Mouse (Mus musculus): ENCODE results near the gene Rspo3. TPM values are rescaled to one million over a fixed set of nuclear protein-coding genes. Genes with fewer than 3 reads are reported as not detected.
A peak's percentile ranks its signal among the peaks of the same experiment; 100 is the strongest.

Rspo3 gene
- total RNA-seq (2021), result 10 to 100 TPM; 13.0 to 13.2 TPM
- long read RNA-seq, experiment 1, transcript Rspo3-201 (5 exons, 3,085 nt), result major isoform, 6 of 7 reads
- long read RNA-seq, experiment 1, partial matches to known transcripts, result 1 of 7 reads
- long read RNA-seq, experiment 1, other reads (novel, unspliced or antisense), result 0 of 7 reads
- long read RNA-seq, experiment 2, transcript Rspo3-201 (5 exons, 3,085 nt), result major isoform, 20 of 27 reads
- long read RNA-seq, experiment 2, partial matches to known transcripts, result 5 of 27 reads
- long read RNA-seq, experiment 2, other reads (novel, unspliced or antisense), result 2 of 27 reads

GRCm38 (mm10) chr10:29535546-29536260, at the start of gene Rspo3:
Gene Rspo3, minus strand, starts transcription at chr10:29535867.
- no peak for DNase-seq (ENCODE audit: low spot score in 2 of 2)

- DNase-seq (ENCODE audit: low spot score in 2 of 2), result no peak
Measured at GRCm38 (mm10) chr10:29581940-29582339, 46.3 kb upstream of the Rspo3 start.

- no peak for DNase-seq (ENCODE audit: low spot score in 2 of 2)
Measured at GRCm38 (mm10) chr10:29581476-29581875, 45.8 kb upstream of the Rspo3 start.

DNA sequence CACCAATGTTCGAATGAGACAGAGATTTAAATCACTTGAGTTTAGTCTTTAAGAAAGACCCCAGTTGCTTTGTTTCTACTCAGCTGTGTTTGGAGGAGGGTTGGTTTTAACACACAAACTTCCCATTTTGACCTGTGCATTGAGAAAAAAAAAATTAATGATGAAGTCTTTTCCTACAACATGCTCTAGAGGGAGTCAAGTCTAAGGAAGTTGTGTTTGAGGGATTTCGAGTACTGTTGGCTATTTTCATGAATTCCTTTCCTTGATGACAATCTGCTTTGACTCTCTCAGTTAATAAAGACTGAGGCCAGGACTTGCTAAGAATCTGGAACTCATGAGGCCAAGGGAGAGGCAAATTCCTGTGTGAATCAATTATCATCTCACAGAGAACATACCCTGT, 20.3 kb upstream of the Rspo3 start:
- no peak for DNase-seq (ENCODE audit: low spot score in 2 of 2)

DNA sequence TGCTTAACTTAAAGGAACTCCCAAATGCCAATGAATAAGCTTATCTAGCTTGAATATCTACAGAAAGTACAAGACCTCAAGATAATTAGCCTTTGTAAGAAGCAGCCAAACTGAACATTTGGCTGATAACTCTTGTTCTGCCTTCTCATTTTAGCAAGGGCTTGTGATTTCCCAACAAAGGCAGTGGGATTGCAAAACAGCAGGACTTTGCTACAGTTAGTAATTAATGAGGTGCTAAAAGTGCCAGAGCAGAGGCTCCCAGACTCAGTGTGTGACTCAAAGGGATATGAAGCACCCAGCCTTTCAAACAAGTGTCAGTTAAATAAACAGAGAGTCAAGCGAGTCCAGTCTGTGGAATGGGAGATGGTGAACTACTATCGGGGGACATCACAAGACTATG, 18.7 kb upstream of the Rspo3 start:
- no peak for DNase-seq (ENCODE audit: low spot score in 2 of 2)

- DNase-seq (ENCODE audit: low spot score in 2 of 2), result no peak
Measured at GRCm38 (mm10) chr10:29542982-29543381, 7.3 kb upstream of the Rspo3 start.

- no peak for DNase-seq (ENCODE audit: low spot score in 2 of 2)
Measured at GRCm38 (mm10) chr10:29539516-29539915, 3.8 kb upstream of the Rspo3 start.

- no peak for DNase-seq (ENCODE audit: low spot score in 2 of 2)
Measured at GRCm38 (mm10) chr10:29538791-29539190, 3.1 kb upstream of the Rspo3 start.

GRCm38 (mm10) chr10:29534830-29535227, 838 bp downstream of the Rspo3 start:
- no peak for DNase-seq (ENCODE audit: low spot score in 2 of 2)

- no peak for DNase-seq (ENCODE audit: low spot score in 2 of 2)
Measured at GRCm38 (mm10) chr10:29533846-29534829, 1.5 kb downstream of the Rspo3 start.

- DNase-seq (ENCODE audit: low spot score in 2 of 2), result peak in 1 of 2 experiments; percentile 54
Measured at GRCm38 (mm10) chr10:29532821-29533715, 2.6 kb downstream of the Rspo3 start.

DNA sequence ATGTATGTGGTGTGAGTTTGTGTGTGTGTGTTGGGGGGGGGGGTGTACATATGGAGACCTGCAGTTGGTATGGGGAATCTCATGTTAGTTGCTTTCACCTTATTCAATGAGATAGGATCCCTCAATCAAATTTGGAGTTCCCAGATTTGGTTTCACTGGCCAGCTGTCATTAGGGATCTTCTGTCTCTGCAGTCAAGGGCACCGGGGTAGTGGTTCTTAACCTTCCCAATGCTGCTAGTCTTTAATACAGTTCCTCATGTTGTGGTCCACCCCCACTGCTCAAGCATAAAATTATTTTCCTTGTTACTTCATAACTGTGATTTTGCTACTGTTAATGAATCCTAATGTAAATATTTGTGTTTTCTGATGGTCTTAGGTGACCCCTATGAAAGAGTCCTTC, 22.1 kb downstream of the Rspo3 start:
- no peak for DNase-seq (ENCODE audit: low spot score in 2 of 2)

GRCm38 (mm10) chr10:29508167-29508566, 27.5 kb downstream of the Rspo3 start:
- no peak for DNase-seq (ENCODE audit: low spot score in 2 of 2)

- no peak for DNase-seq (ENCODE audit: low spot score in 2 of 2)
Measured at GRCm38 (mm10) chr10:29497205-29497822, 38.4 kb downstream of the Rspo3 start.

DNA sequence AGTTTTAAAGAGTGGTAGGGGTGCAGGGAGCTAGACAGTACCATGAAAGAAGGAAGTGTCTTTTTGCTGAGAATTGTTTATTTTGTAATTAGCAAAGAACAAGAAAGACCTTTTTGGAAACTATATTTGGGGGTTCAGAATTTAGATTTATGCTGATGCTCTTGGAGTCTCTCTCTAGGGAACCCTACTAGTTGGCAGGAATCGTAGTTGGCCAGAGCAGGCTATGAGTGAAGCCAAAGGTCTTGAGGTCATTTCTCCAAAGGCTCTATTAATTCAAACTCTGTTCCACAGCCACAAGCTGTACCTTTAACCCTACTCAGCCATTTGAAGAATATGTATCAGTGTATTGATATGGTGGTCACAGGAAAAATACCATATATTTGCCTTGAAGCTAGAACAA, 41.7 kb downstream of the Rspo3 start:
- DNase-seq (ENCODE audit: low spot score in 2 of 2), result no peak

DNA sequence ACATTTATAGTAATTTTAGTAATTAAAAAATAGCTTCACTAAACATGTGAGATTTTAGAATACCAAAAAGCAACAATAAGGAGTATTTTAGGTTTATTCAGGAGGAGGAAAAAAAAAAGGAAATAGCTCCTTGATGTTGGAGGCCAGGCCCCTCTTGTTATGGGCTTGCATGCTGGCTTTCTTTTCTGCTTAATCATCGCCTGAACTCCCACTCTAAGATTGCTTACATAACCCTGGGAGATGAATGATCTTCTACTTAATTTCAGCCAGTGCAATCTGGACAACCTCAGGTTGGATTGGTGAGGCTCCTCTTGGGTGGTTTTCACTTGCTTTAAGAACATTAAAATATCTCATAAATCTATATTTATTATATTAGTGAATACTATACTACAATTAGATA, 54.7 kb downstream of the Rspo3 start:
- DNase-seq (ENCODE audit: low spot score in 2 of 2), result no peak

- no peak for DNase-seq (ENCODE audit: low spot score in 2 of 2)
Measured at GRCm38 (mm10) chr10:29479401-29479800, 56.3 kb downstream of the Rspo3 start.

DNA sequence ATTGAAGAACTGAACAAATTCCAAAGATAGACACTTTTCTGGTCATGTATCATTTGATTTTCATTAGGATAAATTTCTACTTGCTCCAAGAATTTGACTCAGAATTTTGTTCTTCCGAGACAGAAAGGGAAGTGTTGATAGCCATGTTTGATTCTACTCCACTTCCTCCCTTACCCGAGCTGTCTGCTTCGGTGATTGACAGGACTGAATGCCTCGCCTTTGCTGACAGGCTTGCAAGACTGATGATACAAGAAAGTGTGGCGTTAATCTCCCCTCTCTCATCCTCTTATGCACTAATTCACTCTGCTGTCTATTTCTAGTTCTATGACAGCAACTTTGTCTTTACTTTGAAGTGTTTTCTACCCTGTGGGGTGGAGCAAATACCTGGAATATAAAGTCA, 65.2 kb downstream of the Rspo3 start:
- DNase-seq (ENCODE audit: low spot score in 2 of 2), result no peak

- no peak for DNase-seq (ENCODE audit: low spot score in 2 of 2)
Measured at GRCm38 (mm10) chr10:29460100-29460499, 75.6 kb downstream of the Rspo3 start.

- no peak for DNase-seq (ENCODE audit: low spot score in 2 of 2)
Measured at GRCm38 (mm10) chr10:29459632-29460031, 76.0 kb downstream of the Rspo3 start.

All from adrenal gland, postnatal 4 days (tissue).